Mouse (Mus musculus): ENCODE data around the gene Arhgap24. TPM values are rescaled to one million over a fixed set of nuclear protein-coding genes. Genes with fewer than 3 reads are reported as not detected.

The Arhgap24 gene
- total and polyA plus RNA-seq, 3 experiments, result 34.7 to 51.6 (median 47.9) TPM

- H3K9ac ChIP-seq (ENCODE audit: insufficient read depth, low read depth), result no peak overlapping the region
- H3K4me3 ChIP-seq (replicated peaks in 1 of 3; ENCODE audit: low read depth in 2 of 3, low read length in 2 of 3, poor library complexity in 1 of 3), result no peak overlapping the region
- no peak overlapping the region for H3K27ac ChIP-seq (ENCODE audit: insufficient read depth, low read depth)
- no peak overlapping the region for H3K4me2 ChIP-seq (ENCODE audit: insufficient read depth, low read depth, poor library complexity, severe bottlenecking)
- H3K4me1 ChIP-seq (ENCODE audit: control insufficient read depth in 1 of 2, insufficient read depth in 2 of 2), result peaks cover 0 to 5% of the 10 kb centered on the region in 2 experiments; a peak in 1 of 4 replicates
- TF ChIP-seq MAZ (IDR thresholded peaks at IDR 0.05; ENCODE audit: low read depth, low read length) (no peak), NELFE (IDR thresholded peaks at IDR 0.05; ENCODE audit: low read depth, low read length) (no peak), JUN (IDR thresholded peaks at IDR 0.05; ENCODE audit: insufficient read depth, low read depth, low read length) (no peak), KAT2A (IDR thresholded peaks at IDR 0.05; ENCODE audit: insufficient replicate concordance, low read length) (no peak), MYC (IDR thresholded peaks at IDR 0.05; ENCODE audit: low read depth, low read length) (no peak), ZKSCAN1 (IDR thresholded peaks at IDR 0.05; ENCODE audit: borderline replicate concordance, low read depth, low read length) (no peak), ZC3H11A (IDR thresholded peaks at IDR 0.05; ENCODE audit: low read depth, low read length) (no peak), E2F4 (IDR thresholded peaks at IDR 0.05; ENCODE audit: insufficient replicate concordance, low read depth, low read length) (no peak)
- no peak for DNase-seq (ENCODE audit: extremely low read depth)
- H3K9me3 ChIP-seq (replicated peaks; ENCODE audit: low read length), result no peaks in the 10 kb centered on the region
- H3K79me2 ChIP-seq (replicated peaks; ENCODE audit: control insufficient read depth, extremely low read depth, insufficient read depth, poor library complexity, severe bottlenecking), result no peaks in the 10 kb centered on the region
- H3K27me3 ChIP-seq (replicated peaks), result no peaks in the 10 kb centered on the region
- in situ Hi-C loops (cut with MboI; ENCODE audit: low pct_ligation_motif_present, low pct_unique_long_range_greater_than_20kb, low sequenced_read_pairs) (no loop called here), dilution Hi-C loops (cut with MboI; ENCODE audit: extremely low pct_ligation_motif_present, extremely low pct_unique_long_range_greater_than_20kb, low sequenced_read_pairs) (no loop called here)
- H3K36me3 ChIP-seq (replicated peaks in 1 of 2; ENCODE audit: control insufficient read depth in 1 of 2, insufficient read depth in 1 of 2, low read length in 1 of 2), result peaks cover 0 to 78% of the 10 kb centered on the region in 2 experiments
These were observed 185.7 kb downstream of the Arhgap24 start for GRCm38 (mm10) chr5:102666886-102667285.

- Histone ChIP-seq H3K4me3 (replicated peaks in 1 of 3; ENCODE audit: low read depth in 2 of 3, low read length in 2 of 3, poor library complexity in 1 of 3) (no peak overlapping the region), H3K36me3 (replicated peaks in 1 of 2; ENCODE audit: control insufficient read depth in 1 of 2, insufficient read depth in 1 of 2, low read length in 1 of 2) (peaks cover 0 to 80% of the 10 kb centered on the region in 2 experiments), H3K9me3 (replicated peaks; ENCODE audit: low read length) (no peaks in the 10 kb centered on the region), H3K9ac (ENCODE audit: insufficient read depth, low read depth) (no peak overlapping the region), H3K27me3 (replicated peaks) (no peaks in the 10 kb centered on the region), H3K4me2 (ENCODE audit: insufficient read depth, low read depth, poor library complexity, severe bottlenecking) (no peak overlapping the region), H3K79me2 (replicated peaks; ENCODE audit: control insufficient read depth, extremely low read depth, insufficient read depth, poor library complexity, severe bottlenecking) (no peaks in the 10 kb centered on the region), H3K4me1 (ENCODE audit: control insufficient read depth in 1 of 2, insufficient read depth in 2 of 2) (peaks cover 0 to 12% of the 10 kb centered on the region in 2 experiments; a peak in 1 of 4 replicates), H3K27ac (ENCODE audit: insufficient read depth, low read depth) (no peak overlapping the region)
- dilution Hi-C loops (cut with MboI; ENCODE audit: extremely low pct_ligation_motif_present, extremely low pct_unique_long_range_greater_than_20kb, low sequenced_read_pairs) (no loop called here), in situ Hi-C loops (cut with MboI; ENCODE audit: low pct_ligation_motif_present, low pct_unique_long_range_greater_than_20kb, low sequenced_read_pairs) (no loop called here)
- TF ChIP-seq MYC (IDR thresholded peaks at IDR 0.05; ENCODE audit: low read depth, low read length) (no peak), ETS1 (conservative IDR thresholded peaks at IDR 0.05; ENCODE audit: low read depth, low read length) (no peak), KAT2A (IDR thresholded peaks at IDR 0.05; ENCODE audit: insufficient replicate concordance, low read length) (no peak), POLR2A (IDR thresholded peaks at IDR 0.05; ENCODE audit: low read depth, low read length) (no peak), SMC3 (IDR thresholded peaks at IDR 0.05; ENCODE audit: low read depth, low read length) (no peak), TCF12 (IDR thresholded peaks at IDR 0.05; ENCODE audit: low read depth, low read length) (no peak), ELF1 (IDR thresholded peaks at IDR 0.05; ENCODE audit: low read depth, low read length) (no peak), IRF4 (IDR thresholded peaks at IDR 0.05; ENCODE audit: low read depth, low read length) (no peak), MEF2A (IDR thresholded peaks at IDR 0.05; ENCODE audit: borderline replicate concordance, low read depth, low read length) (no peak), BHLHE40 (IDR thresholded peaks at IDR 0.05; ENCODE audit: low read depth, low read length) (no peak), USF1 (IDR thresholded peaks at IDR 0.05; ENCODE audit: low read depth, low read length) (no peak)
- no peak for DNase-seq (ENCODE audit: extremely low read depth)
These were observed 186.8 kb downstream of the Arhgap24 start for GRCm38 (mm10) chr5:102667754-102668575.
